Mouse (Mus musculus) MEL (cell line): Measurements from ENCODE around the gene Ppp2r5d. TPM values are rescaled to one million over a fixed set of nuclear protein-coding genes. Genes with fewer than 3 reads are reported as not detected.
A peak's percentile ranks its signal among the peaks of the same experiment; 100 is the strongest.

Experiments
- DNase-seq: peaks from one replicate; pipeline ENCODE4 v3.0.0; 2011; ENCODE audit warnings: low read depth, low spot score
- H3K27ac ChIP-seq: 2 replicates; pipeline ENCODE4 v1.5.1; 2012; ENCODE audit warnings: low read depth, mild to moderate bottlenecking, control low read depth, low read length, moderate library complexity; ENCODE audit not compliant: control insufficient read depth
- H3K27me3 ChIP-seq, 2 experiments: fragments of 150-350 bp in 1 of 2; sonication (generic) in 1 of 2; 2 replicates each; pipeline ENCODE4 v1.6.1; 2012; ENCODE audit warnings: low read length in 2 of 2, mild to moderate bottlenecking in 2 of 2, improper control_type of control experiment in 1 of 2, moderate library complexity in 1 of 2; ENCODE audit not compliant: insufficient read depth in 2 of 2, control insufficient read depth in 1 of 2
- H3K36me3 ChIP-seq, 2 experiments: 2 replicates each; pipeline ENCODE4 v1.6.1; 2012 to 2014; ENCODE audit warnings: low read length in 2 of 2, improper control_type of control experiment in 1 of 2, inconsistent platforms in 1 of 2, mild to moderate bottlenecking in 1 of 2; ENCODE audit not compliant: insufficient read depth in 2 of 2, control insufficient read depth in 1 of 2
- H3K4me1 ChIP-seq, 2 experiments: fragments of 150-350 bp in 1 of 2; sonication (generic) in 1 of 2; 2 replicates each; pipeline ENCODE4 v1.6.1; 2012; ENCODE audit warnings: low read length in 2 of 2, improper control_type of control experiment in 1 of 2, mild to moderate bottlenecking in 1 of 2; ENCODE audit not compliant: insufficient read depth in 2 of 2, control insufficient read depth in 1 of 2
- H3K4me3 ChIP-seq, 2 experiments: fragments of 150-350 bp in 1 of 2; sonication (generic) in 1 of 2; 2 replicates each; pipeline ENCODE4 v1.5.1; 2012; ENCODE audit warnings: low read depth in 2 of 2, low read length in 2 of 2, mild to moderate bottlenecking in 2 of 2, moderate library complexity in 2 of 2, control low read depth in 1 of 2, improper control_type of control experiment in 1 of 2; ENCODE audit not compliant: control insufficient read depth in 1 of 2, insufficient read depth in 1 of 2
- H3K79me2 ChIP-seq: 2 replicates; pipeline ENCODE4 v1.6.1; 2012; ENCODE audit warnings: mild to moderate bottlenecking, low read length, moderate library complexity; ENCODE audit not compliant: control insufficient read depth, poor library complexity, insufficient read depth
- H3K9ac ChIP-seq: 2 replicates; pipeline ENCODE4 v1.6.1; 2012; ENCODE audit warnings: low read depth, mild to moderate bottlenecking, control low read depth, low read length, moderate library complexity; ENCODE audit not compliant: control insufficient read depth, poor library complexity, severe bottlenecking
- H3K9me3 ChIP-seq: fragments of 150-350 bp; sonication (generic); replicated peaks from 2 replicates; pipeline ENCODE4 v1.6.1; 2012; ENCODE audit warnings: mild to moderate bottlenecking, low read length, improper control_type of control experiment, moderate library complexity; ENCODE audit not compliant: insufficient read depth
- BHLHE40 ChIP-seq: IDR thresholded peaks from 2 replicates; pipeline ENCODE4 v1.6.1; 2012; ENCODE audit warnings: low read depth, mild to moderate bottlenecking, inconsistent platforms, low read length, improper control_type of control experiment, borderline replicate concordance
- CHD1 ChIP-seq: IDR thresholded peaks from 2 replicates; pipeline ENCODE4 v1.6.1; 2012; ENCODE audit warnings: low read depth, mild to moderate bottlenecking, inconsistent platforms, low read length, improper control_type of control experiment
- CHD2 ChIP-seq: IDR thresholded peaks from 2 replicates; pipeline ENCODE4 v1.6.1; 2011; ENCODE audit warnings: low read length, improper control_type of control experiment
- CTCF ChIP-seq, 3 experiments: IDR thresholded peaks in 2 of 3; conservative IDR thresholded peaks in 1 of 3; 2 replicates each; pipeline ENCODE4 v1.5.1; 2011 to 2012; ENCODE audit warnings: low read length in 3 of 3, low read depth in 2 of 3, mild to moderate bottlenecking in 2 of 3, improper control_type of control experiment in 1 of 3, inconsistent platforms in 1 of 3, mixed read lengths in 1 of 3, moderate library complexity in 1 of 3; ENCODE audit not compliant: control insufficient read depth in 1 of 3, insufficient read depth in 1 of 3, poor library complexity in 1 of 3, severe bottlenecking in 1 of 3
- E2F4 ChIP-seq: IDR thresholded peaks from 2 replicates; pipeline ENCODE4 v1.6.1; 2011; ENCODE audit warnings: low read depth, low read length, improper control_type of control experiment, borderline replicate concordance
- ELF1 ChIP-seq: IDR thresholded peaks from 2 replicates; pipeline ENCODE4 v1.6.1; 2014; ENCODE audit warnings: low read depth, mild to moderate bottlenecking, inconsistent platforms, low read length, improper control_type of control experiment, moderate library complexity
- EP300 ChIP-seq, 2 experiments: IDR thresholded peaks; 2 replicates each; pipeline ENCODE4 v1.6.1; 2011; ENCODE audit warnings: improper control_type of control experiment in 2 of 2, low read length in 2 of 2, low read depth in 1 of 2, mild to moderate bottlenecking in 1 of 2
- ETS1 ChIP-seq: IDR thresholded peaks from 2 replicates; pipeline ENCODE4 v1.6.1; 2012; ENCODE audit warnings: low read depth, mild to moderate bottlenecking, inconsistent platforms, low read length, improper control_type of control experiment, moderate library complexity
- GABPA ChIP-seq: IDR thresholded peaks from 2 replicates; pipeline ENCODE4 v1.6.1; 2012; ENCODE audit warnings: low read depth, mild to moderate bottlenecking, inconsistent platforms, low read length, improper control_type of control experiment, moderate library complexity
- GATA1 ChIP-seq: IDR thresholded peaks from 2 replicates; pipeline ENCODE4 v1.6.1; 2011; ENCODE audit warnings: low read depth, low read length, improper control_type of control experiment
- HCFC1 ChIP-seq: IDR thresholded peaks from 2 replicates; pipeline ENCODE4 v1.6.1; 2012; ENCODE audit warnings: low read depth, mild to moderate bottlenecking, inconsistent platforms, low read length, improper control_type of control experiment, moderate library complexity
- JUND ChIP-seq: IDR thresholded peaks from 2 replicates; pipeline ENCODE4 v1.6.1; 2011; ENCODE audit warnings: low read depth, mild to moderate bottlenecking, improper control_type of control experiment, low read length
- KAT2A ChIP-seq: conservative IDR thresholded peaks from 2 replicates; pipeline ENCODE4 v1.6.1; 2012; ENCODE audit warnings: low read depth, low read length, improper control_type of control experiment, inconsistent platforms
- MAFK ChIP-seq: IDR thresholded peaks from 2 replicates; pipeline ENCODE4 v1.6.1; 2011; ENCODE audit warnings: low read depth, mild to moderate bottlenecking, low read length, improper control_type of control experiment, borderline replicate concordance
- MAX ChIP-seq: IDR thresholded peaks from 2 replicates; pipeline ENCODE4 v1.6.1; 2011; ENCODE audit warnings: low read length, improper control_type of control experiment
- MAZ ChIP-seq: IDR thresholded peaks from 2 replicates; pipeline ENCODE4 v1.6.1; 2012; ENCODE audit warnings: low read depth, mild to moderate bottlenecking, inconsistent platforms, low read length, improper control_type of control experiment
- MEF2A ChIP-seq: IDR thresholded peaks from 2 replicates; pipeline ENCODE4 v1.6.1; 2014; ENCODE audit warnings: low read depth, mild to moderate bottlenecking, inconsistent platforms, low read length, improper control_type of control experiment; ENCODE audit not compliant: poor library complexity, insufficient replicate concordance, severe bottlenecking; ENCODE audit errors: extremely low read depth
- MXI1 ChIP-seq: IDR thresholded peaks from 2 replicates; pipeline ENCODE4 v1.6.1; 2011; ENCODE audit warnings: mild to moderate bottlenecking, low read depth, low read length, improper control_type of control experiment
- MYB ChIP-seq: IDR thresholded peaks from 2 replicates; pipeline ENCODE4 v1.6.1; 2011; ENCODE audit warnings: mild to moderate bottlenecking, low read depth, low read length, improper control_type of control experiment
- MYC ChIP-seq: IDR thresholded peaks from 2 replicates; pipeline ENCODE4 v1.6.1; 2011; ENCODE audit warnings: low read depth, mild to moderate bottlenecking, low read length, improper control_type of control experiment, moderate library complexity
- NELFE ChIP-seq: IDR thresholded peaks from 2 replicates; pipeline ENCODE4 v1.6.1; 2011; ENCODE audit warnings: low read depth, low read length, improper control_type of control experiment
- NRF1 ChIP-seq: IDR thresholded peaks from 2 replicates; pipeline ENCODE4 v1.6.1; 2014; ENCODE audit warnings: low read depth, mild to moderate bottlenecking, inconsistent platforms, low read length, improper control_type of control experiment, moderate library complexity; ENCODE audit not compliant: poor library complexity, insufficient read depth, severe bottlenecking
- POLR2A ChIP-seq, 2 experiments: IDR thresholded peaks; 2 replicates each; pipeline ENCODE4 v1.6.1; 2011 to 2012; ENCODE audit warnings: low read length in 2 of 2, mild to moderate bottlenecking in 2 of 2, control low read depth in 1 of 2, improper control_type of control experiment in 1 of 2, low read depth in 1 of 2, moderate library complexity in 1 of 2; ENCODE audit not compliant: control insufficient read depth in 1 of 2, insufficient read depth in 1 of 2, poor library complexity in 1 of 2
- POLR2AphosphoS2 ChIP-seq: IDR thresholded peaks from 2 replicates; pipeline ENCODE4 v1.6.1; 2011; ENCODE audit warnings: low read length, improper control_type of control experiment
- POLR2AphosphoS5 ChIP-seq: IDR thresholded peaks from 2 replicates; pipeline ENCODE4 v1.6.1; 2012; ENCODE audit warnings: low read depth, borderline replicate concordance, mild to moderate bottlenecking, inconsistent platforms, low read length, moderate library complexity, mixed read lengths
- RAD21 ChIP-seq: IDR thresholded peaks from 2 replicates; pipeline ENCODE4 v1.6.1; 2011; ENCODE audit warnings: mild to moderate bottlenecking, low read depth, low read length, improper control_type of control experiment
- RCOR1 ChIP-seq: IDR thresholded peaks from 2 replicates; pipeline ENCODE4 v1.6.1; 2012; ENCODE audit warnings: low read depth, mild to moderate bottlenecking, inconsistent platforms, low read length, improper control_type of control experiment
- SIN3A ChIP-seq: IDR thresholded peaks from 2 replicates; pipeline ENCODE4 v1.6.1; 2012; ENCODE audit warnings: low read length, improper control_type of control experiment, inconsistent platforms
- SMC3 ChIP-seq: IDR thresholded peaks from 2 replicates; pipeline ENCODE4 v1.6.1; 2011; ENCODE audit warnings: low read depth, low read length, improper control_type of control experiment
- TAL1 ChIP-seq: IDR thresholded peaks from 2 replicates; pipeline ENCODE4 v1.6.1; 2012; ENCODE audit warnings: mild to moderate bottlenecking, inconsistent platforms, low read length, moderate library complexity, mixed read lengths
- TCF12 ChIP-seq: IDR thresholded peaks from 2 replicates; pipeline ENCODE4 v1.6.1; 2014; ENCODE audit warnings: low read depth, mild to moderate bottlenecking, inconsistent platforms, low read length, improper control_type of control experiment, moderate library complexity
- UBTF ChIP-seq: IDR thresholded peaks from 2 replicates; pipeline ENCODE4 v1.6.1; 2012; ENCODE audit warnings: low read depth, mild to moderate bottlenecking, inconsistent platforms, low read length, improper control_type of control experiment, moderate library complexity, borderline replicate concordance; ENCODE audit not compliant: insufficient read depth
- USF1 ChIP-seq: IDR thresholded peaks from 2 replicates; pipeline ENCODE4 v1.6.1; 2014; ENCODE audit warnings: low read depth, mild to moderate bottlenecking, inconsistent platforms, low read length, improper control_type of control experiment, moderate library complexity
- USF2 ChIP-seq, 2 experiments: IDR thresholded peaks; 2 replicates each; pipeline ENCODE4 v1.6.1; 2011 to 2012; ENCODE audit warnings: improper control_type of control experiment in 2 of 2, low read length in 2 of 2, borderline replicate concordance in 1 of 2, inconsistent platforms in 1 of 2, low read depth in 1 of 2, mild to moderate bottlenecking in 1 of 2; ENCODE audit not compliant: insufficient read depth in 1 of 2
- ZC3H11A ChIP-seq: IDR thresholded peaks from 2 replicates; pipeline ENCODE4 v1.6.1; 2012; ENCODE audit warnings: low read depth, mild to moderate bottlenecking, inconsistent platforms, low read length, improper control_type of control experiment
- ZKSCAN1 ChIP-seq: IDR thresholded peaks from 2 replicates; pipeline ENCODE4 v1.6.1; 2012; ENCODE audit warnings: low read depth, mild to moderate bottlenecking, inconsistent platforms, low read length, improper control_type of control experiment, moderate library complexity
- ZMIZ1 ChIP-seq: IDR thresholded peaks from 2 replicates; pipeline ENCODE4 v1.6.1; 2012; ENCODE audit warnings: low read depth, mild to moderate bottlenecking, inconsistent platforms, low read length, improper control_type of control experiment, moderate library complexity
- ZNF384 ChIP-seq: IDR thresholded peaks from 2 replicates; pipeline ENCODE4 v1.6.1; 2012; ENCODE audit warnings: low read depth, mild to moderate bottlenecking, inconsistent platforms, low read length, improper control_type of control experiment
- polyA plus RNA-seq, 2 experiments: library from polyadenylated mRNA; stranded (reverse) in 1 of 2; unstranded in 1 of 2; fragments of >175 nt in 1 of 2; fragments of >200 nt in 1 of 2; gene quantifications; 2 replicates each; pipeline versions ENCODE4 v1.2.1 to v1.2.4; 2012; ENCODE audit warnings: low replicate concordance in 2 of 2, low read depth in 1 of 2; ENCODE audit not compliant: insufficient read length in 2 of 2, insufficient read depth in 1 of 2, missing spikeins in 1 of 2
- total RNA-seq: library from RNA; depleted of rRNA; stranded (reverse); fragments of 300-350 nt; gene quantifications from 2 replicates; pipeline ENCODE4 v1.2.3, GENCODE M21; 2012

Ppp2r5d gene
- total and polyA plus RNA-seq, 3 experiments: 47.6 to 82.9 (median 80.4) TPM

DNA sequence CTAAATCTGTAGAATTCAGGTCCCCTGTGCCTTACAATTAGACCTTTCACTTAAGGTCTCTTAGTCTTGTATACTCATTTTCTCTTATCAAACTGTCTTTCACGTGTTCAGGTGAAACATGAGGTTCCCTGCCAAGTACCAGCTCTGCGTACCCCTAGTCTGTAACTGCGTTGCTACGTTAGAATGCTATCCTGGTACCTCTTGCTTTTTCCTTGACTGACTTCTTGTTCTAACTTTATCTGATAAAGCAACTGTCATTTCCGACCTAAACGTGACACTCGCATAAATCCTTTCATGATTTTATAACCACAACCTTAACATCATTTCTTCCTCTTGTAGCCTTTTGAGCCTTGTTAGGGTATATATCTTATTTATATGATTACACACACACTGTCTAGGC is 7.5 kb upstream of the Ppp2r5d start:
- DNase-seq: peak; percentile 64
- H3K27me3 ChIP-seq: no peaks in the 10 kb centered on the region
- H3K27ac ChIP-seq: peak overlapping the region; percentile 70
- H3K4me3 ChIP-seq: peak overlapping the region; percentile 84 to 99
- no peaks in the 10 kb centered on the region for H3K9me3 ChIP-seq
- H3K9ac ChIP-seq: peak overlapping the region; percentile 99
- peaks cover 0 to 16% of the 10 kb centered on the region in 2 experiments; a peak in 2 of 4 replicates for H3K4me1 ChIP-seq
- peaks cover 21% of the 10 kb centered on the region for H3K79me2 ChIP-seq
- H3K36me3 ChIP-seq: peaks cover 4 to 6% of the 10 kb centered on the region in 2 experiments
- TF ChIP-seq CHD2 (no peak), MXI1 (peak; percentile 76), MEF2A (no peak), SIN3A (peak; percentile 81), POLR2AphosphoS2 (no peak), TAL1 (no peak), TCF12 (no peak), ZC3H11A (no peak), NRF1 (no peak), CHD1 (no peak), HCFC1 (no peak), RAD21 (no peak), USF1 (no peak), SMC3 (no peak), JUND (no peak), NELFE (no peak), POLR2AphosphoS5 (no peak), RCOR1 (peak; percentile 96), MYC (0 out of 2 replicates have a peak, but pooled peaks have one; percentile 63), ZKSCAN1 (no peak), ETS1 (no peak), GATA1 (peak; percentile 69), CTCF (IDR thresholded peaks at IDR 0.05 in 2 of 3, conservative IDR thresholded peaks at IDR 0.05 in 1 of 3; ENCODE audit: control insufficient read depth in 1 of 3, insufficient read depth in 1 of 3, low read depth in 2 of 3, low read length in 3 of 3, poor library complexity in 1 of 3, severe bottlenecking in 1 of 3) (no peak), EP300 (IDR thresholded peaks at IDR 0.05; ENCODE audit: low read depth in 1 of 2, low read length in 2 of 2) (peak in 1 of 2 experiments; percentile 57; a peak in 1 of 4 replicates), GABPA (no peak), USF2 (IDR thresholded peaks at IDR 0.05; ENCODE audit: borderline replicate concordance in 1 of 2, insufficient read depth in 1 of 2, low read depth in 1 of 2, low read length in 2 of 2) (no peak), MYB (peak; percentile 60), MAX (peak; percentile 30; the same call in 1 of the 2 replicates), KAT2A (no peak), MAFK (no peak), BHLHE40 (peak; percentile 98), ELF1 (no peak), E2F4 (no peak), MAZ (no peak), ZMIZ1 (no peak), ZNF384 (no peak), UBTF (no peak), POLR2A (IDR thresholded peaks at IDR 0.05; ENCODE audit: control insufficient read depth in 1 of 2, insufficient read depth in 1 of 2, low read depth in 1 of 2, low read length in 2 of 2, poor library complexity in 1 of 2) (no peak)
